Mouse (Mus musculus) spleen, postnatal 10 days (tissue): Measurements from ENCODE around the gene Cfap54.

Source experiments
- DNase-seq, 2 experiments: peaks; one replicate each; pipeline ENCODE4 v3.0.0; 2021 to 2022; ENCODE audit warnings: low spot score in 2 of 2

The Cfap54 gene

DNA sequence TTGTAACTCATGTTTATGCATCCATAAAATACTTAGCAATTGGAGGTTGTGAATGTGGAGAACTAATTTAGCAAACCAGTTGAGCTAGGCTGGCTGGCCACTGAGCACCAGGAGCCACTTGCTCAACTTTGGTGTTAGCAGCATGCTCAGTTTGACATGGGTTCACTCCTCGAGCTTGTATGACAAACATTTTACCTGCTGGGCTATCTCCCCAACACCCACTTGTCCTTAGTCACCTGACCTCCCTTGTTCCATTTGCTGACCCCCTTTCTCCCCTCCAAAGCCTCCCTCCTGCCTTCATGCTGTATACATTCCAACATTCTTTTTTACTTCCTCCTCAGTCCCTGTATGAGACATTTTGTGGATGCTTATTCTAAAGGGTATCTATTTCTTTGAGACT is 139.8 kb downstream of the Cfap54 start:
- DNase-seq = no peak

DNA sequence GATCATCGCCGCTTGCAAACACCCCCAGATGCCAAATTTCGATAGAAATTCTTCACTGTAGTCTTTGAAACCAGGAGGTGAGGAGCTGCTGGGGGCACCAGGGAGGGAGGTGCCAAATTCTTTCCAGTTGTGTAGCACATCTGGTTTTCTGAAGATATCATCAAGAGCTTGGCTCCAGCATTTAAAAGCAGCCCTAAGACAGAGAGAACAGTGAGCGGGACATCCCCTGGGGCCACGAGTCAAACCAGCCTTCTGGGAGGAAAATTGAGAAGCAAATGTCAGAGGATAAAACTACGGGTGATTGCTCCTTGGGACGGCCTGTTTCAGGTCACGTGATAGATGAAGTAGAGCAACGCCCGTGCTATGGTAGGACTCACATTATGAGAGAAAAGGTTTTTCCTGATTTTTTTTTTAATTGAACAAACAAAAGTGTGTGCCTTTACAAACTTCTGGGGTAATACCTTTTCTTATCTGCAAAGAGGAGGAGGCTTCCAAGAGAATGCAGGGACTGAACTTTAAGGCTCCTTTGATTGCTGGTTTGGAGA is 143.6 kb downstream of the Cfap54 start:
- DNase-seq = no peak

DNA sequence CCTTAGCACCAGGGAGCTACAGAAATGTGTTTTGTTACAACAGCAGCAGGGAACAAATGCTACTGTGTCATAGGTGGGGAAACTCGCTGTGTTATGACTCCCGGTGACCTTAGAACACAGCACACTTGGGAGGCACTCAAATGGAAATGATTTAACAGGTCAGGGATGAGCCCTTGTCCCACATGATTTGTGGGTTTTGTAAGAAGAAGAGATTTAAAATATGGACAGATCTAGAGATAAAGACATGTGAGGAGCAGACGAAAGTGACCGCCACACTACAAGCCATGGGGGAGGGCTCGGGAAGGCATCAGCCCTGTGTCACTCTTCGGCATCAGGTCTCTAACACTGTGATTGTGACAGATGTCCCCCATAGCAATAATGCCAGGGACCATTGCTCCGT is 144.3 kb downstream of the Cfap54 start:
- no peak for DNase-seq

DNA sequence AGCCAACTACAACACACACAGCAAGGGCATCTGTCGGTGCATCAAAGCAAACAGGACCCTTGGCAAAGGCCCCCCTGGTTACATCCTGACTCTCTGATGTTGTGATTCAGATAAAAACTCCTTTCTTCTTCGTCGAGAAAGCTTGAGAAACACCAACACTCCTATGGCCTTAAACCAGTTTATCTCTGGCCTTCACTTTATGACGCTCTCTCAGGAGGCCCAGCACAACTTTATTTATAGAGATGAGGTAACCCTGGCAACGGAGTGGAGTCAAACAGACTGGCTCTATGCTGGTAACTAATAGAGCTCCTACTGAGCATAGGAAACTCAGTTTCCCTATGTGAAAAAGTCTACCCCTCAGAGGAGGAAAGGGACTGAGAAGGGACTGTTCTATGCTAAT is 146.9 kb downstream of the Cfap54 start:
- no peak for DNase-seq

DNA sequence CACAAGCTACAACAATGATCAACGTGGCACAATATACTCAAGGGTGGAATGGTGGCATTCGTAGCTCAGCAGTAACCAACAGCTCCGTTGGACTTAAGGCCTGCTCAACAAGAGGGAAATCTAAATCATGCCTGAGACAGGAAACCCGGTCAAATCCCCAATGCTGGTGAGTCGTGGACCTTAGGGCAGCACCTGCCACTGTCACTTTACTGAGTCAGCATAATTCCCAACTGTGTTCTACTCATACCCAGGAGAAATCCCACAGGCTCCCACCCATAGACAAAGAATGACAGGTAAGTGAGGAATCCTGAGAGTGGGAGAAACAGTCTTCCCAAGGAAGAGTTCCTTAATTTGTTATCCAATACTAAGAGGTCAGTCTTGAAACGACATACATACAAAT is 147.8 kb downstream of the Cfap54 start:
- no peak for DNase-seq

- no peak for DNase-seq
These were observed 149.0 kb downstream of the Cfap54 start for GRCm38 (mm10) chr10:92932464-92932863.

GRCm38 (mm10) chr10:92930036-92930435 is 151.4 kb downstream of the Cfap54 start:
- no peak for DNase-seq

GRCm38 (mm10) chr10:92928256-92928655 is 153.2 kb downstream of the Cfap54 start:
- DNase-seq = no peak

GRCm38 (mm10) chr10:92918551-92918950 is 162.9 kb downstream of the Cfap54 start:
- no peak for DNase-seq

GRCm38 (mm10) chr10:92907246-92907645 is 174.2 kb downstream of the Cfap54 start:
- no peak for DNase-seq

GRCm38 (mm10) chr10:92888466-92888865 is 193.0 kb downstream of the Cfap54 start:
- no peak for DNase-seq

- DNase-seq = no peak
These were observed 203.4 kb downstream of the Cfap54 start for GRCm38 (mm10) chr10:92878000-92878399.

- no peak for DNase-seq
These were observed 240.4 kb downstream of the Cfap54 start for GRCm38 (mm10) chr10:92840980-92841379.

DNA sequence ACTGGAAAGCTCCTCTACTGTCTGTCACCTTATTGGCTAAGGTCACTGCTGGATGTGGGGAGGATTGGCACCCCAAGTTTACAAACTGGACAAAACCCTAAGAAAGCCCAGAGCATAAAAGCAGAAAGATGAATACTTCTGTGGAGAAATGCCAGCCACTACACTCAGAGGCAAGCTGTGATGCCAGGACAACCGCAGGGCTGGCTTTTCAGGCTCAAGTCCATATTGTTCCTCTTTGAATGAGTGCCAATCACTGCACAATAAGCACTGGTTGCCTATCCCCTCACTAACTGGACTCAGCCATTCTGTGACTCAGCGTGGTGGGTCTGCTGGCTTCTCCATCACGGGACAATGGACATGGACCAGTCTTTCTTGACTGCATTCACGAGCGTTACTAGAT is 243.8 kb downstream of the Cfap54 start:
- DNase-seq = no peak

GRCm38 (mm10) chr10:92837045-92837444 is 244.4 kb downstream of the Cfap54 start:
- DNase-seq = no peak

- DNase-seq = no peak
These were observed 259.9 kb downstream of the Cfap54 start for GRCm38 (mm10) chr10:92821499-92821898.

- no peak for DNase-seq
These were observed 263.2 kb downstream of the Cfap54 start for GRCm38 (mm10) chr10:92818190-92818589.

GRCm38 (mm10) chr10:92816903-92817302 is 264.5 kb downstream of the Cfap54 start:
- no peak for DNase-seq

DNA sequence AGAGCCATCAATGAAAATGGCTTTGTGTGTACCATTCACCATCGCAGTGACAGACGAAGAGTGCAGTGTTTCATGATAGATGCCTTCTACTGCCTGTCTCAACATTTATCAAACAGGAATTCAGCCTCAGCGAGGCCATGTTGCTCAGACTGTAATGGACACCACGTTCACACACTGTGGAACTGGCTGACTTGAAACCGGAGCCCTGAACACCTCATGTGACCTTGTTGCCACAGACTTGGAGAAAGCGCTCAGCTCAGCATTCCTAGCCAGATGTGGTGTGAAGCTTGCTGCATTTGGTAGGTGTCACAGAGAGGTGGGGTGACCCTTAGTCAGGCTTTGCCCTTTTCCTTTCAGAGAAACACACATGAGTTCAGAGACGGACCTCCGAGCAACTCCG is 270.5 kb downstream of the Cfap54 start:
- DNase-seq = no peak

GRCm38 (mm10) chr10:92791908-92792307 is 289.5 kb downstream of the Cfap54 start:
- DNase-seq = no peak

GRCm38 (mm10) chr10:92791531-92791900 is 289.9 kb downstream of the Cfap54 start:
- no peak for DNase-seq

- no peak for DNase-seq
These were observed 290.4 kb downstream of the Cfap54 start for GRCm38 (mm10) chr10:92790893-92791530.

DNA sequence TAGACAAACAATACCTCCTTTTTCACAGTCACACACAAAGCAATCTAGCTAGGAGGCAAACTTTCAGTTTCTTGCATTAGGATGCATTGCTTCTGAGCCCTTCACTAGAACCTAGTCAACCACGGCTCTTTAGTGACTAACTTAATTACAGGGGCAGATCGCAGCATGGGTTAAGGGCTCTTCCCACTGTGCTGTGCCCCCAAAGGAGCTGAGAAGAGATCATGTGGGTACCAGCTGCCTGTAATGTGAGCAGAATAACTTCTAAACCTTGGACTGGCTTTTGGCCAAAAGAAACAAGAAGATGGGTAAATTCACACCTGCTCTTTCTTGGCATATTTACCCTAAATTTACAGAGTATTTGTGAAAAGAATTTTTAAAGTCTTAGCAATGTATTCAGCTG is 291.2 kb downstream of the Cfap54 start:
- DNase-seq = no peak
